Mouse (Mus musculus) G1E-ER4 (cell line): ENCODE data around the gene Zc3h12c. TPM values are rescaled to one million over a fixed set of nuclear protein-coding genes. Genes with fewer than 3 reads are reported as not detected.

Source experiments
- GATA1 ChIP-seq: IDR thresholded peaks from one replicate; pipeline ENCODE4 v1.8.0; 2012; ENCODE audit warnings: low read length, inconsistent platforms
- polyA plus RNA-seq: library from polyadenylated mRNA; stranded (reverse); fragments of >175 nt; gene quantifications from 2 replicates; pipeline ENCODE4 v1.2.3, GENCODE M21; 2012

Zc3h12c gene
- polyA plus RNA-seq, 1 experiment = 0.29 TPM

GRCm38 (mm10) chr9:52148311-52148710, 20.1 kb downstream of the Zc3h12c start:
- no peak for TF ChIP-seq GATA1

DNA sequence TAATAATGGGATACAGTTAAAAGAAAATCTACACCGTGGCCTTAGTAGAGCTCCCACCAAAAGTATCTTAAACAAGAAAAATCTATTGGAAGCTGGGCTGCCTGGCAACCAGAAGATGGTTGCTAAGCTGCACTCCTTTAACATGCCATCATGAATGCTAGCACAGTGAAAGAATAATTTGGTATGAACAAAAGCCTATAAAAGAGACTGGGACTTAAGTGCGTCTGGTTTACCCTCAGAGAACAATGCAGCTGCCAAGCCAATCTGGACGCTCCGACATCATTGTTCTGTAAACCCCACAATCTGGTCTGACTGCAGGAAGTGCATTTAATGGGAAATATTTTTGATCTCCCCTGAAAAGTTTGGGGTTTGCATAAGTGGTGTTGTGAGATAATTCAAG, 22.1 kb downstream of the Zc3h12c start:
- no peak for TF ChIP-seq GATA1

GRCm38 (mm10) chr9:52132771-52133170, 35.6 kb downstream of the Zc3h12c start:
- TF ChIP-seq GATA1 = no peak

DNA sequence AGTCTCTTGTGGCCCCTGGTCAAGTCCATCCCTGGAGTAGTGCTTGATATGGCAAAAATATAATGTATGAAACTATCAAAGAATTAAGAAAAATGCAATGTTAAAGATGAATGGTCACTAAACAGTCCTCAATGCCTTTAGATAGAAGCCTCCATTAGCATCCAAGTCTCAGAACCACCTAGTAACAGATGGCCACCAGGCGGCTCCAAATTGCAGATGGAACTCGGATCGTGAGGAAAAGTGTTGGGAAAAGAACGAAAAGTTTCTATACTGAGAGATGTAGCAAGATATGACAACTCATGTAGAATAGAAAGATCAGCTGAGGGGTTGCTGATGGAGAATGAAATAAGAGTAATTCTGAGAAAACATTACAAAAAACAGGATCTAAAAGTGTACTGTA, 38.0 kb downstream of the Zc3h12c start:
- no peak for TF ChIP-seq GATA1

GRCm38 (mm10) chr9:52125225-52125624, 43.1 kb downstream of the Zc3h12c start:
- no peak for TF ChIP-seq GATA1

- no peak for TF ChIP-seq GATA1
Observed at GRCm38 (mm10) chr9:52119212-52119611, 49.2 kb downstream of the Zc3h12c start.

- no peak for TF ChIP-seq GATA1
Observed at GRCm38 (mm10) chr9:52113091-52113490, 55.3 kb downstream of the Zc3h12c start.

- TF ChIP-seq GATA1 = peak; percentile 7
Observed at GRCm38 (mm10) chr9:52110738-52111137, 57.6 kb downstream of the Zc3h12c start.

- TF ChIP-seq GATA1 = no peak
Observed at GRCm38 (mm10) chr9:52107161-52107560, 61.2 kb downstream of the Zc3h12c start.

DNA sequence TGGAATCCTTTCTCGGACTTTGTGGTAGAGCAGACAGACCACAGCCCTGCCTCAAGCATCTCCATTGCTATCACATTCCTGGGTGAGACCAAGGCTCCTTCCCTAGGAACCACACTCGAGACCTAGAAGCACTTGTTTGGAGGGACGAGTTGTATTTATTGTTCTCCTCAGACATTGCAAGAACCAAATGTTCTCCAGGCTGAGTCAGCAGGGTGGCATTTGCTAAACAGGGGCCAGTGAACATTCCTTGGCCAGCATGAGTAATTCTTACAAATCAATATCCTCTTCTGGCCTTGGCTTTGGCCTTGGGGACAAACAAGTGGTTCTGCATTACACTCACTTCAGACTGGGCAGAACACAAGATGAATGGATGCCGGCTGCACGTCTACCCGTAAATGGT, 62.9 kb downstream of the Zc3h12c start:
- TF ChIP-seq GATA1 = no peak

GRCm38 (mm10) chr9:52104225-52104615, 64.2 kb downstream of the Zc3h12c start:
- no peak for TF ChIP-seq GATA1

DNA sequence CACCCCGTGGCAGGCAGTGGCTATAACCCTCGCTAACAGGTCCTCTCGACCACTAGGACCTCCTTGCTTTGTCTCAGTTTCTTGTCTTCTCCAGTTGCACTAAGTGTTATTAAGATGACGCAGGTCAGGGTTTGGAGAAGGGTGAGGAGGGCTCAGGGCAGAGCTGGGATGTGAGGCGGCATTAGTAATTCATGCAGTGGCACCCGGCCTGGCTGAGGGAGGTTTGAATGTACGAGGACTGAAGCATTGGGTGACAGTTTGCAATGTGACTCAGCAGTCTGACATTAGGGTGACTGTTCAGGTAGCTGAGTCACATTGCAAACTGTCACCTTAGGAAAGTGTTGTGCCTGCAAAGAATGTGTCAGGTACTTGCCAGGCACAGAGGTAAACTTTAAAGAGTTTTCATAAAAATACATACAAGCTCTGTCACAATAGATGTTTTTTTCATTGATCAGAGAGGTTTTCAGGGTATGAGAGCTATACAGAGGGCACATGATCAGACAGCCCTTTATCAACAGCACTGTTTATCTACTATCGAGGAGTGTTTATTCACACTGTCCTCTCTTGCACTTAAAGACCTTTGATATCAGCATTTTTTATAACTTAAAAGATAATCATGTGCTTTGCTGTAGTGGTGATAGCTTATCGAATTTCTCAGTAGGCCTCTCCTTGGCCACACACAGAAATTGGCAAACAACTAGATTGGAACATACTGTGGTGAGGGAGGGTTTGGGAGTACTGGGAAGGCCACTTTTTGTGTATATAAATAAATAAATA, 64.7 kb downstream of the Zc3h12c start:
- TF ChIP-seq GATA1 = peak; percentile 80

DNA sequence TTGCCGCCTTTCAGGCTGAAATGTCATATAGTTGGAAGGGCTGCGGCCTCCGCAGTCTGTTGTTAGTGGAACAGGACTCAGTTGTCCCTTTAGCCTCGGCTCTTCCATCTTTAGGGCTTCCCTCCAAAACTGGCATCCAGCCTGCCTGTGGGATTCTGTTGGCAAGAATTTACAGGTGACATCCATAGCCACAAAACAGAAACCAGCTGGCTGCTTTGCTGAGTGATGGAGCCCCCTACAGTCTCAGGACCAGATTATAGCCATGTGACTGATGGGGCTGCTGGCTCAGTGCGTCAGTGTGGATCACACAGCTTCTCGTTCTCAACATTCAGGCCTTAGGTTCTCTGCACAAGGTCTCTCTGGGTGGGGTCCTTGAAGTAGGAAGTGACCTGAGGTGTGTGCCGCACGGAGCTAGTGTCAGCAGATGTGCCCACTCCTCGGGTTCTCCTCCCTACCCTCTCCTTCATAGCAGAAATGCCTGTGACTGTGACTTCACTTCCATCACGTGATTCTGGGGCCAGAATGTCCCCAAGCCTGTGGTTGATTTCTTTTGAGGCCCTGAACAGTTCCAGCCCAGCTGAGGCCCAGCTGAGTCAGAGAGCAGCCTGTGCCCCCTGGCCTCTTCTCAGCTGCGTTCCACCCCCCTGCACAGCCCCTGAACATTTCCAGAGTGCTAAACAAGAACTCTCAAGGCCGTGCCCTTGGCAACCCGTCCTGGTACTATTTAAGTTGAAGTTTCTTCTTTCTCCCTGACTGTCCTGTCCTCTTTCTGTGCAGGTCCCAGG, 66.1 kb downstream of the Zc3h12c start:
- TF ChIP-seq GATA1 = no peak

DNA sequence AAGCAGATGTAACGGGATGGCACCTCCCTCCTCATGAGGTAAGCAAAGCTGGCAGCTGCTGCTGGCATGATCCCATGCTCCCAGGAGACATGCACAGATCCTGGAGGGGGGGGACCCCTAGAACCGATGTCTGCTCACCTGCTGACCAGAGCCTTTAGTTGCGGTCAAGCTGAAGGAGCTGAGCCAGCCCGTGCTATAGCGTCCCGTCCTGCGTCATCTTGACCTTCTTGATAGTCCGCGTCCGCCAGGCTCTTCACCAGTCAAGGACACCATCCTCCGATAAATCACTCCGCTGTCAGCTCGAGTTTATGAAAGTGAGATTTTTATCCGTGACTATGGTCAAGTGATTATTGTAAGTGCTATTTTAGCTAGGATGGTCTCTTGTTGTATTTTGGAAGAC, 67.9 kb downstream of the Zc3h12c start:
- TF ChIP-seq GATA1 = no peak

- no peak for TF ChIP-seq GATA1
Observed at GRCm38 (mm10) chr9:52098600-52098999, 69.8 kb downstream of the Zc3h12c start.

DNA sequence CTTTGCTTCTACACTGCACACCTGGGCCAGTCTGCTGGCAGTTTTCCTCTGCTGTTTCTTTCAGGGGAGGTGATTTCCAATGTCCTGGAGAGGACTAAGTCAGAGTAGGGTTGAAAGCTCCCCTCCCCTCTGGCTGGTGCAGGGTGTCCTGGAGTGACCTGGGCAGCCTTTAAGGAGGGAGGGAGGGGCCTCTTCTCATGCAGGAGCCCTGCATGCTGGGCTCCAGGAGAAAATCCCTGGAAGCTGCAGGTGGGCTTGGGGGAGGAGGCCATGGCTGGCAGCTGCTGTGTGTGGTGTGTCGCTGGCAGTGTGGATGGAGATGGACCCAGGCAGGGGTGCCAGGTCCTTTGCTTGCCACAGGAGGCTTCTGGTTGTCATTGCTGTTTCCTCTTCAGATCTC, 71.0 kb downstream of the Zc3h12c start:
- TF ChIP-seq GATA1 = no peak

- TF ChIP-seq GATA1 = no peak
Observed at GRCm38 (mm10) chr9:52095666-52096065, 72.7 kb downstream of the Zc3h12c start.
